Mouse (Mus musculus) kidney, postnatal 0 days (tissue): ENCODE measurements around the gene Cox10. TPM values are rescaled to one million over a fixed set of nuclear protein-coding genes. Genes with fewer than 3 reads are reported as not detected.

ENCODE experiments used
- ATAC-seq: fragments of 200-750 bp; cut with Nextera tagmentation; replicated peaks from 2 replicates; pipeline ENCODE4 v1.8.0; 2017; ENCODE audit warnings: low read depth, moderate number of reproducible peaks, moderate TSS enrichment, moderate library complexity; ENCODE audit not compliant: low FRiP score
- DNase-seq: peaks from one replicate; pipeline ENCODE4 v3.0.0-alpha.2; 2016; ENCODE audit warnings: low spot score
- H3K27ac ChIP-seq: fragments of 300-500 bp; sonication (generic); 2 replicates; pipeline ENCODE4 v1.5.1; 2014; ENCODE audit warnings: mild to moderate bottlenecking
- H3K27me3 ChIP-seq: fragments of 300-500 bp; sonication (generic); 2 replicates; pipeline ENCODE4 v1.6.1; 2014; ENCODE audit warnings: low read length, mixed read lengths; ENCODE audit not compliant: insufficient read depth
- H3K36me3 ChIP-seq: fragments of 300-500 bp; sonication (generic); 2 replicates; pipeline ENCODE4 v1.6.1; 2014; ENCODE audit warnings: low read length, mixed read lengths; ENCODE audit not compliant: insufficient read depth
- H3K4me1 ChIP-seq: fragments of 300-500 bp; sonication (generic); replicated peaks from 2 replicates; pipeline ENCODE4 v1.6.1; 2014; ENCODE audit warnings: antibody characterized with exemption, low read length, mixed read lengths; ENCODE audit not compliant: insufficient read depth
- H3K4me2 ChIP-seq: fragments of 300-500 bp; sonication (generic); 2 replicates; pipeline ENCODE4 v1.6.1; 2014; ENCODE audit warnings: mild to moderate bottlenecking, low read length, moderate library complexity, mixed read lengths
- H3K4me3 ChIP-seq: fragments of 300-500 bp; sonication (generic); replicated peaks from 2 replicates; pipeline ENCODE4 v1.5.1; 2014; ENCODE audit warnings: low read depth, low read length
- H3K9ac ChIP-seq: fragments of 300-500 bp; sonication (generic); 2 replicates; pipeline ENCODE4 v1.6.1; 2014; ENCODE audit warnings: low read depth, low read length
- H3K9me3 ChIP-seq: fragments of 300-500 bp; sonication (generic); replicated peaks from 2 replicates; pipeline ENCODE4 v1.6.1; 2016; ENCODE audit warnings: low read length, inconsistent platforms, mixed read lengths
- CTCF ChIP-seq: IDR thresholded peaks from 2 replicates; pipeline ENCODE4 v1.5.1; 2016; ENCODE audit warnings: antibody characterized with exemption, low read depth, mild to moderate bottlenecking, moderate library complexity
- WGBS: fragments of 180-500 bp; shearing (Covaris S2); extraction: QIAGEN DNeasy Blood & Tissue Kit; methylation state at CpG from one replicate; pipeline ENCODE4 v1.1.7; 2014; 5-methylcytosine and 5-hydroxymethylcytosine counted together
- polyA plus RNA-seq: library from polyadenylated mRNA; unstranded; fragments of >200 nt; fragmentation: Nextera tagmentation; extraction: Ambion mirVana; gene quantifications from 2 replicates; pipeline ENCODE4 v1.2.1, GENCODE M21; 2015

The Cox10 gene
- polyA plus RNA-seq, 1 experiment from 2014 or later: 26.8 TPM

- no peak for TF ChIP-seq CTCF
- H3K9ac ChIP-seq: no peak overlapping the region
- H3K27me3 ChIP-seq: no peaks in the 10 kb centered on the region
- H3K4me3 ChIP-seq: no peak overlapping the region
- H3K27ac ChIP-seq: no peak overlapping the region
- no peak for ATAC-seq
- no peak overlapping the region for H3K4me2 ChIP-seq
- peaks cover 6% of the 10 kb centered on the region; the same call in 1 of the 2 replicates for H3K36me3 ChIP-seq
- H3K4me1 ChIP-seq: no peaks in the 10 kb centered on the region
- 92% methylated on average over 3 of the region's 3 CpGs for WGBS
- no peak for DNase-seq
- no peaks in the 10 kb centered on the region for H3K9me3 ChIP-seq
These were observed 20.8 kb downstream of the Cox10 start for GRCm38 (mm10) chr11:64058474-64058873.

DNA sequence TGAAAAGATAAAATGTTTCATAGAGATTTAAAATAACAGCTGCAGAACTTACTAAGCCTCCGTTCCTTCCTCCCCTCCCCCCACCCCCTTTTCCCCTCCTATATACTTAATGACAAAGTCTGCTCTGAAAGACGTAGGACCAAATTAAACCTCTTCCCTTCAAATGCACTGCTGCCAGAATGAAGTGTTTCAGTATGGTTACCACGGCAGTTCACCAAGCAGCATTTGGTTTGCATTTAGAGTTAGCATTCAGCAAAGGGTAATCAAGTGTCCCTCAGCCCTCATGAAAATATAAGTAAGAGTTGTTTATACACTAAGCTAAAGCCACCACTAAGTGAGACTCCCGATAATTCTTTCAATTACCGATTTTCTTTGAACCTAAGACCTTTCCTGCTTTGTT, 25.9 kb downstream of the Cox10 start:
- no peaks in the 10 kb centered on the region for H3K4me1 ChIP-seq
- no peak for ATAC-seq
- no peak overlapping the region for H3K9ac ChIP-seq
- no peak overlapping the region for H3K4me3 ChIP-seq
- H3K4me2 ChIP-seq: no peak overlapping the region
- H3K27me3 ChIP-seq: no peaks in the 10 kb centered on the region
- WGBS: 80% methylated on average over 5 of the region's 5 CpGs
- H3K27ac ChIP-seq: no peak overlapping the region
- no peaks in the 10 kb centered on the region; the same call in 1 of the 2 replicates for H3K36me3 ChIP-seq
- H3K9me3 ChIP-seq: no peaks in the 10 kb centered on the region
- DNase-seq: no peak
- TF ChIP-seq CTCF: no peak

DNA sequence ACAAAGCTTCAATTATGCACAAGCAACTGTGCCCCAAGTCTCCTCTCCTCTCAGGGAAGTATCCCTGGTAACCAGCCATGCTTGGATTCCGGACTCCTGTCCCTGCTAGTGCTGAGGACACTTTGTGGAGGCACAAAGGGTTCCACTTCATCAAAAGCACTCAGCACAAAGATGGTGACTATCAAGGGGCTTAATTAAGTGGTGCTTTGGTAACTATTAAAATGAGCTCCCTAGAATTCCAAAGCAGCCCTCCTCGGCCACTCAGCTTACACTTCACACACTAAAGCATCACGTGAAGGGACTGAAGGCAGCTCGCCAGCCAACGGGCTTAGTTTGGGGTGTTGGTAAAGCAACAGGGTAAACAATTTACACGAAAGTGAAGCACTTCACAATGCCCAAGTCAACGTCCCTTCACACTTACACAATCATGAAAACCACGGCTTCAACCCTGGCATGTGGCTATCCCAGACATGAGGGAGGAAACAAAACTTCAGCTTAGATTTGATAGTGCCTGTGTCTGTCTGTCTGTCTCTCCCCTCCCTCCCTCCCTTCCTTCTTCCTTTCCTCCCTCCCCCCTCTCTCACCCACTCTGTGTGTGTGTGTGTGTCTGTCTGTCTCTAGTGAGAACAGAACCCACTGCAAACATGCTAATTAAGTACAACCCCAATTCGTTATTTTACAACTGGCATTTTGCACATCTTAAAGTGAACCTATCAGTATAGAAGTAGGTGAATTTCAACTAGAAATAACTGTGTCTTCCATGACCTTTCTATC, 27.9 kb downstream of the Cox10 start:
- WGBS: 71% methylated on average over 9 of the region's 9 CpGs
- no peak overlapping the region for H3K9ac ChIP-seq
- no peak for DNase-seq

GRCm38 (mm10) chr11:64047432-64047831, 31.8 kb downstream of the Cox10 start:
- Histone ChIP-seq H3K9ac (no peak overlapping the region), H3K27ac (no peak overlapping the region), H3K4me1 (no peaks in the 10 kb centered on the region), H3K27me3 (no peaks in the 10 kb centered on the region), H3K4me2 (no peak overlapping the region), H3K4me3 (no peak overlapping the region), H3K9me3 (no peaks in the 10 kb centered on the region), H3K36me3 (peaks cover 4% of the 10 kb centered on the region; the same call in 1 of the 2 replicates)
- TF ChIP-seq CTCF: no peak
- DNase-seq: no peak
- 91% methylated on average over 13 of the region's 13 CpGs for WGBS
- ATAC-seq: no peak

More for the DNA sequence above, 27.9 kb downstream of the Cox10 start:
- Histone ChIP-seq H3K36me3 (no peaks in the 10 kb centered on the region; the same call in 1 of the 2 replicates), H3K27ac (no peak overlapping the region), H3K4me1 (no peaks in the 10 kb centered on the region), H3K4me2 (no peak overlapping the region), H3K4me3 (no peak overlapping the region), H3K27me3 (no peaks in the 10 kb centered on the region), H3K9me3 (no peaks in the 10 kb centered on the region)
- no peak for ATAC-seq
- TF ChIP-seq CTCF: no peak

DNA sequence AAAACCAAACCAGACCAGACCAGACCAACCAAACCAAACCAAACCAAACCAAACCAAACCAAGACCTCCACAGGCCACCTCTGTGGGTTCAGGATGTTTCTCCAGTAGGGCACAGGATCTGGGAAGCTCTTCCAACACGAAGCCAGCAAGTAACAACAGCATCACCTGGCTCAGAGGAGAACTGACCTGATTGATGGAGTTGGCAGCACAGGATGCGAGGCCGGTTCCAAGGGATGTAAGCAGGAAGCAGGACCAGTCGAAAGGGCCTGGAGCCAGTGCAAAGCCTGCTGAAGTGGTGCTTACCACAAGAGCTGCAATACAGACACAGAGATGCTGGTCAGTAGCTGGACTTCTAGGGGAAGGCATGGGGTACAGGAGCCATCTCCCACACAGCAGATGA, 34.2 kb downstream of the Cox10 start:
- 86% methylated on average over 4 of the region's 4 CpGs for WGBS
- ATAC-seq: no peak
- no peak for TF ChIP-seq CTCF

GRCm38 (mm10) chr11:64044024-64044423, 35.2 kb downstream of the Cox10 start:
- no peaks in the 10 kb centered on the region for H3K27me3 ChIP-seq
- 85% methylated on average over 3 of the region's 3 CpGs for WGBS
- H3K27ac ChIP-seq: no peak overlapping the region
- H3K36me3 ChIP-seq: peaks cover 4% of the 10 kb centered on the region; the same call in 1 of the 2 replicates
- DNase-seq (no peak), ATAC-seq (no peak)
- no peak for TF ChIP-seq CTCF
- H3K9ac ChIP-seq: no peak overlapping the region
- no peaks in the 10 kb centered on the region for H3K4me1 ChIP-seq
- H3K4me3 ChIP-seq: no peak overlapping the region
- H3K9me3 ChIP-seq: no peaks in the 10 kb centered on the region
- no peak overlapping the region for H3K4me2 ChIP-seq

More for the DNA sequence above, 34.2 kb downstream of the Cox10 start:
- no peak overlapping the region for H3K9ac ChIP-seq
- H3K36me3 ChIP-seq: peaks cover 4% of the 10 kb centered on the region; the same call in 1 of the 2 replicates
- H3K27me3 ChIP-seq: no peaks in the 10 kb centered on the region
- no peak overlapping the region for H3K27ac ChIP-seq
- H3K4me3 ChIP-seq: no peak overlapping the region
- no peak overlapping the region for H3K4me2 ChIP-seq
- H3K4me1 ChIP-seq: no peaks in the 10 kb centered on the region
- DNase-seq: no peak
- H3K9me3 ChIP-seq: no peaks in the 10 kb centered on the region

GRCm38 (mm10) chr11:64041281-64041680, 38.0 kb downstream of the Cox10 start:
- Histone ChIP-seq H3K4me1 (0 out of 2 replicates have a peak, but pooled peaks cover 6% of the 10 kb centered on the region), H3K9me3 (no peaks in the 10 kb centered on the region), H3K36me3 (peaks cover 4% of the 10 kb centered on the region; the same call in 1 of the 2 replicates), H3K27me3 (no peaks in the 10 kb centered on the region), H3K9ac (no peak overlapping the region), H3K27ac (no peak overlapping the region), H3K4me3 (no peak overlapping the region), H3K4me2 (no peak overlapping the region)
- 85% methylated on average over 7 of the region's 7 CpGs for WGBS
- no peak for DNase-seq
- no peak for TF ChIP-seq CTCF
- ATAC-seq: no peak
